Mouse (Mus musculus) megakaryocyte progenitor cell, adult 5-6 weeks (primary cell): Measurements from ENCODE around the gene Crygc. TPM values are rescaled to one million over a fixed set of nuclear protein-coding genes. Genes with fewer than 3 reads are reported as not detected.
A peak's percentile ranks its signal among the peaks of the same experiment; 100 is the strongest.

Experiments
- ATAC-seq: replicated peaks from 2 replicates; pipeline ENCODE4 v1.8.0; 2016; ENCODE audit warnings: mild to moderate bottlenecking, moderate TSS enrichment, inconsistent platforms; ENCODE audit not compliant: poor library complexity
- total RNA-seq, 2 experiments: library from RNA; stranded (forward) in 1 of 2; stranded (reverse) in 1 of 2; fragments of 157-497, 149-512 nt in 1 of 2; fragments of 200-1000 nt in 1 of 2; gene quantifications; 2 replicates each; pipeline versions ENCODE4 v1.2.3 to v1.2.4; 2015 to 2017

Gene Crygc
- not detected in 2 replicates for total RNA-seq (2015)
- not detected in 2 replicates for total RNA-seq (2017)

GRCm38 (mm10) chr1:65073589-65073988 lies at the start of gene Crygc:
Gene Crygc (minus strand): TSS chr1:65073689.
- ATAC-seq = no peak

DNA sequence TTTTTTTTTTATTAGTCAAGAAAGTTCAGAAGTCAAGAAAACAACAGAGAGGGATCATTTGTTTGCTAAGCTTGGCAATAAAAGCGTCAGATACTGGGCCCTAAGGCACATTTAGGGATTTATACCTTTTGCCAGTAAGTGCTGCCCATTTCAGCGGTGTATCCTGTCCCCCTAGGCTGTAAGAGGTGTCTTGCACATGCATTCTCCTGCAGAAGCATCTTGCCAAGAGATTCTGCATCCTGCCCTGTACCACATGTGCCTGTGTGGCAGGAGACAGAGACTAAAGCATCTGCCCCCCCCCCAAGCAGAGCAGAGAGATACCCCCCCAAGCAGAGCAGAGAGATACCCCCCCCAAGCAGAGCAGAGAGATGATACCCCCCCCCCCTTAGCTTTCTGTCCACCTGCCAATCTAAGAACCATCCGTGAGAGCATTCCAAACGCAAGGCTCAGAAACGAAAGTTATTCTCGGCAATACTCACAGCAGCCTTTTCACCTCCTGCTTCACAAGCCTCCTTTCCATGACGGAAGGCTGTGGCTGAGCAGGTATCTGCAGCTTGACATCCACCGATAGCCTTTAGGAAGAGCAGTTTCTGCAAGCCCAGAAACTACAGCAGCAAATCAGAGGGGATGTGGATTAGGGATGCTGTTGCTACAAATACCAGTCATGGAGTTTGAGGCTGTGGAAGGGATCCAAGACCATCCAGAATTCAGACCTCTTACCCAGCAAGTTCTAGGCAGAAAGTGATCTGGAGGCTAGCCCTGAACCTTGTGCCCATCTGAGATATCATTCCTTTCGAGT lies 49.3 kb upstream of the Crygc start, which contains the start of gene D630023F18Rik:
TSS of gene D630023F18Rik (minus strand) at position 641 of the 799 bp plus-strand sequence.
- ATAC-seq = no peak

- 0 out of 2 replicates have a peak, but pooled peaks have one; percentile 44 for ATAC-seq
These were observed 45.9 kb upstream of the Crygc start, which contains the start of gene Gm28845 for GRCm38 (mm10) chr1:65119438-65119837. Gene Gm28845 (minus strand): TSS chr1:65119558.

DNA sequence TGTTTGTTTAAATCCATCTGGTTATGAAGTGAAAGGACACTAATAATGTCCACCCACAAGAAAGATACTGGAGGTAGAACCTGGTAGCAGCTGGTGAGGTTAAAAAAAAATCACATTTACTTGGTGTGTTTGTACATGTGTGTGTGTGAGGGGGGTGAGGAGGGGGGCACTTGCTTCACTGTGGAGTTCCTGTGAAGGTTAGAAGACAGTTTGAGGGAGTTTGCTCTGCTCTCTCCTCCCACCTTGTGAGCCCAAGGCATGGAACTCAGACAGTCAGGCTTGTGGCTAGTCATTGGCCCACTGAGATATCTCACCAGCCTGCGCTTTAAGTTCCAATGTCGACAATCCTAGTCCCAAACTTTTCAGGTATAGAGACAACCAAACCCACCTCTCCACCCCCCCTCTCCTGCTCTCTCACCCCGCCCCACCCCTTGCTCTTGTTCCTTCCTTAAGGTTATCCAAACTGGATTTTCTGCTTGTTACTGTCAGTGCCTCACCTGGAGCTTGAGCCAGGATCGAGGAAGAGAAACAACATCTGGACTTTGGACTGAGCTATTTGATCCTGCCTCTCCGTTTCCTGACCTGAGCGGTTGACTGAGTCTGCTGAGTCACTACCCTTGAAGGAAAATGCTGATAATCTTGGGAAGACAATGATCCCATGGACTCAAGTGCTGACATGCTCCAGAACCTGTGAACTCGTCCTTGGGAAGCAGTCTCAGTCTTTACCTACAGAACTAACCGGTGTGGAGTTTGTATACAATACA lies 44.8 kb upstream of the Crygc start:
- no peak for ATAC-seq

DNA sequence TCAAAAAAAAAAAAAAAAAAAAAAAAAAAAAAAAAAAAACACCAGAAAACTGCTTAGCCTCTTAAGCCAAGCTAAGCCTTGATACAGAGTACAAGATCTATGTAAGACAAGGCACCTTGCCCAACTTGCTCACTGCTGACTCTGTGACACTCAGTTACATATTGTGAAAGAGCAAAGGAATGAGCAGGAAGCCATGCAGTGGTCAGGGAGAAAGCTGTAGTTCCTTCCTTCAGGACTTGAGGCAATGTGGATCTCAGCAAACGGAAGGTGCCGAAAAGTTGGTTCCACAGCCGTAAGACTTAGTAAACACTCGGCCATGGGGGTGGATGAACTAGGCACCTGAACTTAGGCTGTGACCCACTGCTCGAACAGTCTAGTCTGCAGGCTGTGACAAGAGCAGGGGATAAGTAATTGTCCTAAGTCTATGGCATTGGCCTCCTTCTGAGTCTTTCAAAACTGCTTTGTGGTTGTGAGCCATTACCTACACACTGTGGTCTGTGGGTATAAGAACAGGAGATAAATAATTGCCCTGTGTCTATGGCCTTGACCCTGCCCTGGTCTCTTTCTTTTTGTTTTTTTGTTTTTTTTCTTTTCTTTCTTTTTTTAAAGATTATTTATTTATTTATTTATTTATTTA lies 40.2 kb upstream of the Crygc start:
- peak; percentile 84 for ATAC-seq

DNA sequence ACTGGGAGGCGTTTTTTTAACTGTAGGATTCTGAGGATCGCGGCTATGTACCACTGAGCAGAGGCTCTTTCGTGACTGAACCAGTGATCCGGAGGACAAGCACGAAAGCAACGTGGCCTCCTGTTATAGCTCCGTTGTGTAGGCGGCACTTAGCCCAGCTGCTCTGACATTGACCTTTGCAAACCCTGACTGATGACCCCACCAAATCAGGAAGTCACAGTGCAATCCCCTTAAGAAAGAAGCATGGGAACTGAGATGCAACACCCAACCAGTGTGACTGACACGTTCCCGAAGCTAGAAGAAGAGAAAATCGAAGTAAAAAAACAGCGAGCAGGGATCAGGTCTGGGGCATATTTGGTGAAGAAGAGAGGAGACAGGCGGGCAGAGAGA lies 39.3 kb upstream of the Crygc start:
- peak; percentile 53 for ATAC-seq

DNA sequence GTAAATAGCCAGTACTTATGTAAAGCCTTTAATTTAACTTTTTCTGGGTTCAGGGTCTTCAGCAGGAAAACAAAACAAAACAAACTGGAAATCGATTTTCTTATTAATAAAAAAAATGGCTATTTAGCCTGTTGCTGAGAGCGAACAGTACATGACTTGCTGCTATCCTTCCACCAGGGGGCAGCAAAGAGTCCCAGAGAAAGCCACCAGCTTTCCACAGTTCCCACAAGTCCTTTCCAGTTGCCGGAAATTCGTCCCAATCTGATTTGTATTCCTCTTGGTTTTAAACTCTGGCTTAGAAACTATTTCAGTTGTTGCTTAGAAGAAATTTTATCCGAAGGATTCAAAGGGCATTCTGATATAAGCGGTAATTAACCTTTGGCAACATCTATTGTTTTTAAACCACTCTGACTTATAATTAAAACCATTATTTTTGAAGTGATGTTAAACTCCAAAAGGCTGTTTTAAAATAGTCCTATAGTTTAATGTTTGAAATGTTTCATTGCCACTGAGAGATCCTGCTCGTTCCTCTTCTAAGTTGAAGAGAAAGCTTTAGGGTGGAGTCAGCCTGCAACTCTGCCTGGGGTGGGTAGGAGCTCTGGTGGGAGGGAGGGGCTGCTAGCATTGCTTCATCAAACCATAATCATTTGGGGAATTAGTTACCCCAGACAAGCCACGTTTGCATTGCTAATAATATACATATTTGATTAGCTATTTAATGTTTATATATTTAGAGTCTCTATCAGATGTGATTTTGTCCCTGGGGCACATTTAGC lies 38.7 kb upstream of the Crygc start:
- ATAC-seq = peak; percentile 41

DNA sequence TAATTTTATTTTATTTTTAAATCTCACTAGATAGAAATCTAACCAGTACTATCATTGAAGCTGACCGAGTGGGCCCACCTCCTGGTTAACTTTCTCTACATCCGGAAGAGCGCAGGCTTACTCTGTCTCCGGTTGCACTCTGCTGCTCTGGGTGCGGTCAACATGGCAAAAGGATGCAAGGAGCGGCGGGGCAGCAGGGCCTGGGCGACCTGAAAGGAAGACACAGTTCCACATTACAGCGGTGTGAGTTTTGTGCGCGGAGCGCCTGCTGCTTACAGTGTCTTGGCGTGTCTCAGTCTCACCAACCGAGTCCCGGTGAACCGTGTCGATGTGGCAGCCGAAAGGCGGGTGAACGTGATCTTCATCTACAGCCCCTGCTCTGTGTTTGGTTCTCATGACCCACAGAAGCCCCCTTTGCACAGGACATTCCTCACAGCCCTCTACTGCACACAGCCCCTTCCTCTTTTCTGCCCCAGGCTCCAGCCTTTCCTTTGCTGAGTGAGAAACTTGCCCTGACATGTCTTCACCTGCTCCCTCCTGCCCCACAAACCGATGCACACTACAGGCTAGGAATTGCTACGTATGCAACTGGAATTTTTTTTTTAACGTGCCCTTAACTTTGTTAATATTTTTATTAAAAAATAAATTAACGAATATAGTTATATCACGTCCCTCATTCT lies 36.4 kb upstream of the Crygc start:
- no peak for ATAC-seq

DNA sequence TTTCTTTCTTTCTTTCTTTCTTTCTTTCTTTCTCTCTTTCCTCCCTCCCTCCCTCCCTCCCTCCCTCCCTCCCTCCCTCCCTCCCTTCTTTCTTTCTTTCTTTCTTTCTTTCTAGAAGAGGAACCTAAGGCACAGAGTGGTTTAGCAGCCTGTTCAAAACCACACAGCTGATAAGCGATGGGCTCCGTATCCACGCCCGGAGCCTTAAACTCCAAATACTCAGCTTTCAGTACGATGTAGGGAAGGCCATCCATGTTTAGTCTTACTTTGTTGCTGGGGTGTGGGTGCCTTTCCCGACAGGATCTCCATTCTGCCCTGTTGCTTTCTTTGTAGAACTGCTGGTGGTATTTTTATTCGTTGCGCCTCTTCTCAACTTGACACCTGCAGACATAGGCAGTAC lies 35.7 kb upstream of the Crygc start:
- ATAC-seq = no peak

DNA sequence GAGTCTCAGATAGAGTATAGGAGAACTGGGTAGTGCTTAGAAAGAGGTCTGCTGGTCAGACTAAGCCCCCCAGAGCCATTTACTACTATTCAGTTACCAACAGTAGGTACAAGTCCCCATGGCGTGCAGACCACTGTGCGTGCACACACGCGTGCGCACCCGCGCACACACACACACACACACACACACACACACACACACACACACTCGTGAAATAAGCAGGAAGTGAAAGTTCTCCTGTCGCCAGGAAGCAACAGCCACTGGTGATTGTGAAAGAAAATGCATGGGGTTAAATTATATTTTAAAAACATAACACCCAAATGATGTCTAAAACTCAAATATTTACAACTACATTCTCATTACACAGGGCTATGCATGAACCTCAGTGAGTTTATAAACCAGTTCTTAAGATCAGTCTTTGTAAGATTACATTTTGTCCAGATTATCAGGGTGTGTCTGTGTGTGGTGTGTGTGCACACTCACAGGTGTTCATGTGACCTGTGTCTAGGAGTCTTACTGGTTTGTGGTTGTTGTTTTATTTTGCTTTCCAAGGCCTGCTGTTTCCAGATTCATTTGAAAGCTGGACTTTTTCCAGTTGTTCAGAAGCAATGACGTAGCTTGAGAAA lies 34.3 kb upstream of the Crygc start:
- peak; percentile 77 for ATAC-seq

- ATAC-seq = no peak
These were observed 29.8 kb upstream of the Crygc start, which contains the start of gene Cryga for GRCm38 (mm10) chr1:65103273-65103672. Gene Cryga (minus strand): TSS chr1:65103373.

DNA sequence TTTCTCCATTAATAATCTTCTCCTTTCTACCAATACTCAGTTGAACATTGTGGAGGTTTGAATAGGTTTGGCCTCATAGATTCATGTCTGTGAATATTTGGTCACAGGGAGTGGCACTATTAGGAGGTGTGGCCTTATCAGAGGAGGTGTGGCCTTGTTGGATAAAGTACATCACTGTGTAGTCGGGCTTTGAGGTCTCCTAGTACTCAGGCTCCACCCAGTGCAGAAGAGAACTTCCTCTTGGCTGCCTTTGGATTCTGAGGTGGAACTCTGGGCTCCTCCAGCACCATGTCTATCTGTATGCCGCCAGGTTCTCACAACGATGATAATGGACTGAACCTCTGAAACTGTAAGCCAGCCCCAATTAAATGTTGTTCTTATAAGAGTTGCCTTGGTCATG lies 23.5 kb upstream of the Crygc start:
- ATAC-seq = no peak

DNA sequence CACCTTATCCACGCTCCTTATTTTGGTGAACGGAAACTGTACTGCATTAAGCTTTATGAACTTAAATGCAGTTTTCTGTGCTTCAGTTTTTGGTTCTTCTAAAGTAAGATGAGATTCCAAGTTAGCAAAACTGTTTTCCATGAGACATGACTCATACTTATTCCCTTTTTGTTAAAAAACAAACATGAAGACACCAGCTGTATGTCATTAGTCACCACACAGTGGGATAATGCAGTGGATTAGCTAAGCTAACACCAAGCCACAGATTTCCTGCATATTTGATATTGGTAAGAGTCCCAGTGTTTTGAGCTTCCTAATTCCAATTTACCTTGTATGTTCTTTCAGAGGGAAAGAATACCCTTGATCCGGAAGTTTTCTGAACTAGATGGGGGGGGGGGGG lies 18.1 kb upstream of the Crygc start:
- ATAC-seq = no peak

- ATAC-seq = peak; percentile 94
These were observed 16.9 kb upstream of the Crygc start for GRCm38 (mm10) chr1:65090370-65090769.

DNA sequence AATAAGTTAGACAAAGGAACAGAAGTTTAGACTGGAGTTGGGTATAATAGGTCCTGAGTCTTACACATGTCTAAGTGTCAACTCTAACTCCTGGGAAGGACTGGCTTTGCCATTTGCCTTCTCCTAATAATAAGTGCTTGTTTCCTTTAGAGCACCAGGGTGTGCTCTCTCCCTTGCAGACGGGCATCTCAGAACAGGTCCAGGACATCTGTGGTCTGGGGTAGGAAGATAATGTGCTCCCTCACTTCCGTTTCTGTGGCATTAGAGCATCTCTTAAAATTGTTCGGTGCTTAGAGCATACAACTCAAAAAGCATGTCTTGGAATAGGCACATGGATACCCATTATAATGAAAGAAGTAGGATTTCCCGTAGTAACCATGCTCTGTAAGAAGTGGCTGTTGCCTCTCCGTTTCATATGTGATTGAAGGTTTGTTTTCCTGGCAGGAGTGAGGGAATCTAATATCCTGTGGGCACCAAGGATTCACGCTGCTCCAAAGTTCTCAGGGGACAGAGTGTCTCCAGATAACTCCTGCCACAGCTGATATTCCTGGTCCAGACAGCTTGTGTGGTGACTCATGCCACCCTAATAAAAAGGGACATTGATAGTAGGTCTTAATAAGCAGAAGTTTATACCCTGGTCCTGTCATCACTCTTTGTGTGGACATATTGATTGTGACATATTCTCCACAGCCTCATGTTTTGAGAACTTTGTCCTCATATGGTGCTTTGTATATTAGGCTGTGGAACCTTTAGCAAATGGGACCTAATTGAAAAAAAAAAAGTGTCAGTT lies 15.3 kb upstream of the Crygc start:
- ATAC-seq = peak; percentile 76

- ATAC-seq = no peak
These were observed 8.7 kb upstream of the Crygc start, which contains the start of gene Crygb for GRCm38 (mm10) chr1:65082188-65082587. Gene Crygb (minus strand): TSS chr1:65082288.

DNA sequence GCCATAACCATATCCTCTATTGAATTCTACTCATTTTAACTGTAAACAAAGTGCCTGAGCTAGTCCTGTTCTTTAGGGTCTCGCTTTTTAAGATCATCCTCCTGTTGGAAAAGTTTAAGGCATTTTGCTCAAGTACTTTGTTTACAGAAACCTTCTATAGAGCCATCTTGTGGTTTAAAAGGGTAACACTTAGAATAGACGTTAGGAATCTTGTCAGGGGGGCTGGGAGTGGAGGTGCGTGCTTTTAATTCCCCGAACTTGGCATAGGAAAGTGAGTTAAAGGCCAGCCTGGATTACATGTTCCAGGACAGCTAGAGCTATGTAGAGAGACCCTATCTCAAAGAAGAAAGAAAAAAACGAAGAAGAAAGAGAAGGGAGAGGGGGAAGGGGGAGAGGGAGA lies 2.1 kb upstream of the Crygc start:
- ATAC-seq = no peak

- ATAC-seq = no peak
These were observed 5.6 kb downstream of the Crygc start for GRCm38 (mm10) chr1:65067842-65068241.

DNA sequence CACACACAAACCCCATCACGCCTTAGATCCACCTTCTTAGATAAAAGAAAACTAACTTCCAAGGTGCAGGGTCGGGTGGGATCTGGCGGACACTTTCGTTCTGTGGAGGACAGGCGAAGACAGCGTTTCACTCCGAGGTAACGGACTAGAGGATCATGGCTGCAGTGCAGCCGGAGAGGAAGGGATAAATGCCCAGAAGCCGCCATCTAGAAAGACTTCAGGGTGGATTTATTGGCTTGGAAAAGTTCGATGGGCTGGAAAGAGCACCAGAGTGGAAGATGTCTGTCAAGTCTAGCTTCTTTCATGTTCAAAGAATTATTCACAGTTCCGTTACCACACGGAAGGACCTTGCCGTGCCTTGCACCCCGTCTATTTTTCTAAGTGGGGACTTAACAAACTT lies 9.3 kb downstream of the Crygc start:
- ATAC-seq = no peak
